Mouse (Mus musculus) lung, adult 2 months (tissue): ENCODE measurements at regions not wholly inside any gene's neighbourhood (a gene's known extent, or its start where the extent isn't known, plus 50 kb on each side); places are given as distances from the start of the nearest gene placed in this dataset.

Experiments
- CTCF ChIP-seq: fragments of 200-500 bp; IDR thresholded peaks from 2 replicates; pipeline ENCODE4 v1.5.1; 2011; ENCODE audit warnings: mild to moderate bottlenecking, low read length, control low read depth; ENCODE audit not compliant: insufficient read depth
- POLR2A ChIP-seq: fragments of 200-500 bp; IDR thresholded peaks from 2 replicates; pipeline ENCODE4 v1.6.1; 2011; ENCODE audit warnings: low read depth, mild to moderate bottlenecking, control low read depth, low read length, borderline replicate concordance; ENCODE audit errors: extremely low read depth

DNA sequence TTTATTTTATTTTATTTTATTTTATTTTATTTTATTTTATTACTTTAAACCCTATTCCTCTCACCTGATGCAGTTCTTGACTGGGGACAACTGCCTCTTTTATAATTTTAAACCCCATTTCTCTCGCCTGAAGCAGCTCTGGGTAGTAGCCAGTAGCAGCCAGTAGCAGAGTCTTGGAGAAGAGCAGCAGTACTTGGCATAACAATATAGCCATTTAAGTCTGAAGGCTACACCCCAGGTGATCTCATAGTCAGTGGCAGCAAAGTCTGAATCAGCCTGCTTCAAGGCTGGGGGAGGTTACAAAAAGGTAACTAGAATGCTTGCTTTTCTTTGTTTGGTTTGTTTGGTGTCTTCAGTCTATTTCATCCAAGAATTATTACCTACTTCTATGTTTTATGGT is 373.2 kb downstream of the Eepd1 start:
- no peak for TF ChIP-seq CTCF
- no peak for TF ChIP-seq POLR2A
